Mouse (Mus musculus): ENCODE data around the gene Pik3cd. TPM values are rescaled to one million over a fixed set of nuclear protein-coding genes. Genes with fewer than 3 reads are reported as not detected.
A peak's percentile ranks its signal among the peaks of the same experiment; 100 is the strongest.

Gene Pik3cd
- polyA plus RNA-seq, 1 experiment from 2014 or later, result 3.1 TPM

- Histone ChIP-seq H3K4me2 (no peak overlapping the region), H3K27ac (no peak overlapping the region), H3K4me3 (no peak overlapping the region), H3K36me3 (no peaks in the 10 kb centered on the region), H3K9me3 (replicated peaks) (no peaks in the 10 kb centered on the region), H3K9ac (no peak overlapping the region), H3K4me1 (replicated peaks) (peaks cover 1% of the 10 kb centered on the region; the same call in 1 of the 2 replicates), H3K27me3 (0 out of 2 replicates have a peak, but pooled peaks cover 6% of the 10 kb centered on the region)
- no peak for ATAC-seq (replicated peaks; ENCODE audit: insufficient number of reproducible peaks, insufficient read depth, low FRiP score, low read depth)
- WGBS, result 74% methylated on average over 11 of the region's 11 CpGs
Observed at GRCm38 (mm10) chr4:149684841-149685623, 17.3 kb downstream of the Pik3cd start.

- no peak overlapping the region for H3K4me2 ChIP-seq
- no peak overlapping the region for H3K9ac ChIP-seq
- H3K27ac ChIP-seq, result no peak overlapping the region
- 0 out of 2 replicates have a peak, but pooled peaks cover 2% of the 10 kb centered on the region for H3K4me1 ChIP-seq (replicated peaks)
- H3K4me3 ChIP-seq, result no peak overlapping the region
- no peaks in the 10 kb centered on the region for H3K9me3 ChIP-seq (replicated peaks)
- 0 out of 2 replicates have a peak, but pooled peaks cover 6% of the 10 kb centered on the region for H3K27me3 ChIP-seq
- no peaks in the 10 kb centered on the region for H3K36me3 ChIP-seq
- ATAC-seq (replicated peaks; ENCODE audit: insufficient number of reproducible peaks, insufficient read depth, low FRiP score, low read depth), result no peak
- 19% methylated on average over 7 of the region's 7 CpGs for WGBS
Observed at GRCm38 (mm10) chr4:149683875-149684274, 18.5 kb downstream of the Pik3cd start.

DNA sequence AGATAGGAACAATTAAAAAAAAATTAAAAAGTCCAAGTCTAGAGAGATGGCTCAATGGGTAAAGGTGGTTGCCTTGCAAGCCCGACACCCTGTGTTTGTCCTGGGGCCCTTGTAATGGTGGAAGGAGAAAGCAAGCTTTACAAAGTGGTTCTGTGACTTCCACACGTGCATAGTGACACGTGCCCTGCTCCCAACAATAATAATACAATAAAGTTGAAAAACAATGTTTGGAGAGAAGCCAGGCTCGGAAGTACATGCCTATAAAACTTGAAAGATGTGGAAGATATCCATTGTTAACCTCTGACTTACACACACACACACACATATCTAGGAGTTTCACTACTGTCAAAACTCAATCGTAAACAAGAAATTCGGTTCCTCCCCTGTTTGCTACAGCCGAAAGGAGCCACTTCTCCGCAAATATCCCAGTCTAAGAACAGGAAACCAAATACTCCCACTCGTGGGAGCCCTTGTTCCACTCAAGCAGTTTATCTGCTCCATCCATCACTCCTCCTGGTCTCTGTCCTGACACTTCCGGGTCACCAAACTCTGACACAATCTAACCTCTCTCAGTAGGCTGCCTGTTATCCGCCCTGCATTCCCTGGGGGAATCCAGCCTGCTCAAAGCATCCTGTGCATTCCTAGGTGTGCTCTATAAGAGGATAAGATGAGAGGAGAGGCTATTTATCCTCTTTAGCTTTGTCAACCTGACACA is 23.2 kb downstream of the Pik3cd start:
- Histone ChIP-seq H3K27me3 (peaks cover 21% of the 10 kb centered on the region), H3K4me3 (no peak overlapping the region), H3K27ac (no peak overlapping the region), H3K36me3 (no peaks in the 10 kb centered on the region), H3K9ac (no peak overlapping the region), H3K4me2 (no peak overlapping the region), H3K9me3 (replicated peaks) (no peaks in the 10 kb centered on the region), H3K4me1 (replicated peaks) (peaks cover 20% of the 10 kb centered on the region)
- 50% methylated on average over 11 of the region's 11 CpGs for WGBS
- ATAC-seq (replicated peaks; ENCODE audit: insufficient number of reproducible peaks, insufficient read depth, low FRiP score, low read depth), result no peak

DNA sequence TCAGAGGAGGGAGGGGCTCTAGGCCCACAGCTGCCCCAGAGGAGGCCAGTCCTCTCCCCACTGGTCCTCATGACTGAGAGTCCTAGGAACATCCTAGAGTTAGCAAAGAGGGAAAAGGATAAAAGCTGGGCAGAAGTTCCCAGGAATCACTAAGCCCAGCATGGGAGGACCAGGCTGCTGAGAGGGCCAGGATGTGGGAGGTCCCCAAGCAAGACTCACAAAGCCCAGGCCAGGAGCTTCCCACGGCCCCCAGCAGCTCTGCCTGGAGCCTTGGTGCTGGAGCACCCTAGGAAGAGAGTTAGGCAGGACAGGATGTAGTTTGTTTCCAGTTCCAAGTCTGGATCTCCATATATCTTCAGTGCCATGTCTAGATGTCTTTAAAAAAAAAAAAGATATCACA is 24.4 kb downstream of the Pik3cd start:
- 52% methylated on average over 1 of the region's 1 CpGs for WGBS
- Histone ChIP-seq H3K27ac (no peak overlapping the region), H3K4me1 (replicated peaks) (peaks cover 20% of the 10 kb centered on the region), H3K4me2 (no peak overlapping the region), H3K36me3 (no peaks in the 10 kb centered on the region), H3K27me3 (peaks cover 21% of the 10 kb centered on the region), H3K9ac (no peak overlapping the region), H3K4me3 (no peak overlapping the region), H3K9me3 (replicated peaks) (no peaks in the 10 kb centered on the region)
- ATAC-seq (replicated peaks; ENCODE audit: insufficient number of reproducible peaks, insufficient read depth, low FRiP score, low read depth), result 0 out of 2 replicates have a peak, but pooled peaks have one; percentile 23

GRCm38 (mm10) chr4:149675378-149676261 is 26.8 kb downstream of the Pik3cd start:
- 2% methylated on average over 59 of the region's 60 CpGs for WGBS
- Histone ChIP-seq H3K27ac (0 out of 2 replicates have a peak overlapping the region, but pooled peaks have one; percentile 20), H3K4me3 (peak overlapping the region; percentile 66), H3K9me3 (replicated peaks) (no peaks in the 10 kb centered on the region), H3K4me2 (peak overlapping the region; percentile 98), H3K9ac (peak overlapping the region; percentile 61), H3K36me3 (0 out of 2 replicates have a peak, but pooled peaks cover 3% of the 10 kb centered on the region), H3K27me3 (peaks cover 19% of the 10 kb centered on the region), H3K4me1 (replicated peaks) (peaks cover 20% of the 10 kb centered on the region)
- ATAC-seq (replicated peaks; ENCODE audit: insufficient number of reproducible peaks, insufficient read depth, low FRiP score, low read depth), result peak; percentile 89

DNA sequence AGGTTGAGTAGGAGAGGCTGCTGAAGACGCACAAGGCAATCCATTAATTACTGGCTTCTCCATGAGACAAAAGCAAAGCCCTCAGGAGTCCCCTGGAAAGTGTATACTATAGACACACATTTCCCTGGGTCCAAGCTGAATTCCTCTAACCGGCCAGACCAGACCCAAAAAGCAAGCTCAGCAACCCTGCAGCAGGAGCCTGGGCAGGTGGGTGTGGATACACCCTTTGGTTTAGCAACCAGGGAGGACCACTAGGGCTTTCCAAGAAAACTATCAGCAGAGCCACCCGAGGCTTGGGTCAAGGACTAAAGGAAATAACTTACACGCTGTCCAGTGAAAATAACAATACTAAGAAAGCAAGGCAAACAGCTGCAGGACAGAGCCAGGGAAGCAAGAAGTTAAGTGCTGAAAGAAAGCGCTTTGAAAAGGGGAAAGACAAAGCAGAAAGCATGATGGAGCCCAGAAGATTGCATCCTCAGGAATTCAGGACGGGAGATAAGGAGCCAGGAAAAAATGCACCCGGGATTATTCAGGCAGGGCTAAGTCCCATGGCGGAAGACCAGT is 27.5 kb downstream of the Pik3cd start:
- peak overlapping the region; percentile 98 for H3K4me2 ChIP-seq
- no peak overlapping the region for H3K27ac ChIP-seq
- WGBS, result 18% methylated on average over 8 of the region's 8 CpGs
- H3K4me3 ChIP-seq, result peak overlapping the region; percentile 66
- H3K9ac ChIP-seq, result peak overlapping the region; percentile 61
- H3K36me3 ChIP-seq, result 0 out of 2 replicates have a peak, but pooled peaks cover 3% of the 10 kb centered on the region
- peaks cover 20% of the 10 kb centered on the region for H3K4me1 ChIP-seq (replicated peaks)
- H3K27me3 ChIP-seq, result peaks cover 19% of the 10 kb centered on the region
- H3K9me3 ChIP-seq (replicated peaks), result no peaks in the 10 kb centered on the region
- no peak for ATAC-seq (replicated peaks; ENCODE audit: insufficient number of reproducible peaks, insufficient read depth, low FRiP score, low read depth)

DNA sequence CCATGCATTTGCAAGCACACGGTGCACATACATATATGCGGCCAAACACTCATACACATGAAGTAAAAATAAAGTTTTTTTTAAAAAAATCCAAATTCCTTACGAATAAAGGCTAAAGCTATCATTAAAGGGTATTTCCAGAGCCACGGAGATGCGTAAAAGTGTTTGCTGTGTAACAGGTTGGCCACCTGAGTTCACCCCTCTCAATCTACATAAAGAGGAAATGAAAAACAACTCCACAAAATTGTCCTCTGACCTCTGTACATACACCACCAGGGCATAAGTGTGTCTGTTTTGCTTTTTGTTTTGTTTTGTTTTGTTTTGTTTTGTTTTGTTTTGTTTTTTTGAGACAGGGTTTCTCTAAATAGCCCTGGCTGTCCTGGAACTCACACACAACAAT is 29.6 kb downstream of the Pik3cd start:
- Histone ChIP-seq H3K27ac (no peak overlapping the region), H3K9me3 (replicated peaks) (no peaks in the 10 kb centered on the region), H3K4me1 (replicated peaks) (peaks cover 18% of the 10 kb centered on the region), H3K4me3 (no peak overlapping the region), H3K4me2 (no peak overlapping the region), H3K27me3 (peaks cover 19% of the 10 kb centered on the region), H3K9ac (no peak overlapping the region), H3K36me3 (0 out of 2 replicates have a peak, but pooled peaks cover 3% of the 10 kb centered on the region)
- no peak for ATAC-seq (replicated peaks; ENCODE audit: insufficient number of reproducible peaks, insufficient read depth, low FRiP score, low read depth)
- WGBS, result 90% methylated on average over 5 of the region's 5 CpGs

- Histone ChIP-seq H3K36me3 (0 out of 2 replicates have a peak, but pooled peaks cover 3% of the 10 kb centered on the region), H3K4me1 (replicated peaks) (peaks cover 14% of the 10 kb centered on the region), H3K4me3 (no peak overlapping the region), H3K4me2 (no peak overlapping the region), H3K27me3 (peaks cover 16% of the 10 kb centered on the region), H3K9ac (no peak overlapping the region), H3K9me3 (replicated peaks) (no peaks in the 10 kb centered on the region), H3K27ac (no peak overlapping the region)
- ATAC-seq (replicated peaks; ENCODE audit: insufficient number of reproducible peaks, insufficient read depth, low FRiP score, low read depth), result no peak
- 94% methylated on average over 6 of the region's 6 CpGs for WGBS
Observed at GRCm38 (mm10) chr4:149671175-149671574, 31.2 kb downstream of the Pik3cd start.

DNA sequence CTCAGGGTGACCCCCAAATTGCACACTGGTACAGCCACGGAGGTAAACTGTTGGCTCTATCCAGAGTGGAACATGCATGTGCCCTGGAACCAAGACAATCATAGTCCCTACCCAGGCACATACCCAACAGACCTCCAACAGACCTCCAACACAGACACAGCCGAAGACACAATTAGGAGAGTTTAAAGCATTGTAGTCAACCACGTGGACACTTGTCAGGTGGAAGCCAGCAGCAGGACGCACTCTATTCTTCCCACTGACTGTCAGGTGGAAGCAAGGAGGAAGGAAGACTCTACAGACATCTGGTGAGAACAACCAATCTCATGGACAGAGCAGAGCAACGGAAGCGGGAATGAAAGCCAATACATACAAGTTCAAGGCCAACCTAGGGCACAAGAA is 36.7 kb downstream of the Pik3cd start:
- Histone ChIP-seq H3K27me3 (no peaks in the 10 kb centered on the region), H3K36me3 (no peaks in the 10 kb centered on the region), H3K4me2 (no peak overlapping the region), H3K27ac (no peak overlapping the region), H3K9ac (no peak overlapping the region), H3K4me1 (replicated peaks) (peaks cover 4% of the 10 kb centered on the region; the same call in 1 of the 2 replicates), H3K9me3 (replicated peaks) (no peaks in the 10 kb centered on the region), H3K4me3 (no peak overlapping the region)
- 84% methylated on average over 6 of the region's 6 CpGs for WGBS
- ATAC-seq (replicated peaks; ENCODE audit: insufficient number of reproducible peaks, insufficient read depth, low FRiP score, low read depth), result no peak

- H3K36me3 ChIP-seq, result no peaks in the 10 kb centered on the region
- H3K4me3 ChIP-seq, result no peak overlapping the region
- no peak for ATAC-seq (replicated peaks; ENCODE audit: insufficient number of reproducible peaks, insufficient read depth, low FRiP score, low read depth)
- H3K9ac ChIP-seq, result no peak overlapping the region
- H3K27ac ChIP-seq, result no peak overlapping the region
- H3K4me1 ChIP-seq (replicated peaks), result peaks cover 4% of the 10 kb centered on the region; the same call in 1 of the 2 replicates
- no peaks in the 10 kb centered on the region for H3K9me3 ChIP-seq (replicated peaks)
- no peak overlapping the region for H3K4me2 ChIP-seq
- 66% methylated on average over 6 of the region's 6 CpGs for WGBS
- H3K27me3 ChIP-seq, result no peaks in the 10 kb centered on the region
Observed at GRCm38 (mm10) chr4:149665016-149665691, 37.2 kb downstream of the Pik3cd start.

All from heart, embryonic 15.5 days (tissue).